Mouse (Mus musculus) CH12.LX (cell line): ENCODE data around the gene Myo15.

ENCODE experiments used
- CHD2 ChIP-seq: IDR thresholded peaks from 2 replicates; pipeline ENCODE4 v1.6.1; 2011; ENCODE audit warnings: low read length, improper control_type of control experiment
- CTCF ChIP-seq, 2 experiments: IDR thresholded peaks in 1 of 2; conservative IDR thresholded peaks in 1 of 2; 2 replicates each; pipeline ENCODE4 v1.5.1; 2011 to 2012; ENCODE audit warnings: low read depth in 2 of 2, low read length in 2 of 2, improper control_type of control experiment in 1 of 2, inconsistent platforms in 1 of 2, mild to moderate bottlenecking in 1 of 2, moderate library complexity in 1 of 2
- EP300 ChIP-seq: IDR thresholded peaks from 2 replicates; pipeline ENCODE4 v1.6.1; 2011; ENCODE audit warnings: low read length, improper control_type of control experiment
- MYC ChIP-seq: IDR thresholded peaks from 2 replicates; pipeline ENCODE4 v1.6.1; 2011; ENCODE audit warnings: low read depth, mild to moderate bottlenecking, improper control_type of control experiment, low read length
- POLR2A ChIP-seq: IDR thresholded peaks from 2 replicates; pipeline ENCODE4 v1.6.1; 2011; ENCODE audit warnings: low read depth, mild to moderate bottlenecking, improper control_type of control experiment, low read length
- RAD21 ChIP-seq: IDR thresholded peaks from 2 replicates; pipeline ENCODE4 v1.6.1; 2011; ENCODE audit warnings: low read depth, mild to moderate bottlenecking, low read length, improper control_type of control experiment, moderate library complexity
- USF2 ChIP-seq: conservative IDR thresholded peaks from 2 replicates; pipeline ENCODE4 v1.6.1; 2011; ENCODE audit warnings: low read depth, low read length, improper control_type of control experiment

DNA sequence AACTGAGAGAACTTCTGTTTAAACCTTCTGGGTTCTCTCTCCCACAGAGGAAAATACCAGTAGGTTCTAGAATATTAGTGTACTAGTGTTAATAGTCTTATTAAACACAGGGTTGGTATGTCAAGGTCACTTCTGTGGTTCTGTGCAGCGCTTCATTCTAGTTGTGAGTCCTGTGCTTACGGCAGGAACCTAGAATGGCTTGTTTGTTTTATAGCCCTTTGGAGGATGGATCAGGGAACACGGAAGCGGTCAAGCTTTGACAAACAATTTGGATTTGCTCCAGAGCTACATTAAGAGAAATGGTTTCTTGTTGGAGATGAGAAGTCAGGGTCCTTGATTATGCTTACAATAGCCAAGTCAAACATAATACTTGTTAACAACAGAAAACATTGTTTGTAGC is 76.3 kb downstream of the Myo15 start:
- TF ChIP-seq EP300, result no peak
- no peak for TF ChIP-seq POLR2A
- TF ChIP-seq USF2, result no peak
- TF ChIP-seq RAD21, result no peak
- no peak for TF ChIP-seq CTCF (conservative IDR thresholded peaks at IDR 0.05 in 1 of 2, IDR thresholded peaks at IDR 0.05 in 1 of 2; ENCODE audit: low read depth in 2 of 2, low read length in 2 of 2)
- TF ChIP-seq CHD2, result no peak
- TF ChIP-seq MYC, result no peak
